Mouse (Mus musculus) urinary bladder, postnatal 14 days (tissue): Measurements from ENCODE around the gene Fbxw4.
"Not testable (repeated sequence)": the region's sequence is repeated elsewhere in the genome, so short reads cannot be mapped to it uniquely, and the experiment has no call there.

Experiments used
- DNase-seq: peaks from one replicate; pipeline ENCODE4 v3.0.0; 2021; ENCODE audit warnings: low spot score

Gene Fbxw4

DNA sequence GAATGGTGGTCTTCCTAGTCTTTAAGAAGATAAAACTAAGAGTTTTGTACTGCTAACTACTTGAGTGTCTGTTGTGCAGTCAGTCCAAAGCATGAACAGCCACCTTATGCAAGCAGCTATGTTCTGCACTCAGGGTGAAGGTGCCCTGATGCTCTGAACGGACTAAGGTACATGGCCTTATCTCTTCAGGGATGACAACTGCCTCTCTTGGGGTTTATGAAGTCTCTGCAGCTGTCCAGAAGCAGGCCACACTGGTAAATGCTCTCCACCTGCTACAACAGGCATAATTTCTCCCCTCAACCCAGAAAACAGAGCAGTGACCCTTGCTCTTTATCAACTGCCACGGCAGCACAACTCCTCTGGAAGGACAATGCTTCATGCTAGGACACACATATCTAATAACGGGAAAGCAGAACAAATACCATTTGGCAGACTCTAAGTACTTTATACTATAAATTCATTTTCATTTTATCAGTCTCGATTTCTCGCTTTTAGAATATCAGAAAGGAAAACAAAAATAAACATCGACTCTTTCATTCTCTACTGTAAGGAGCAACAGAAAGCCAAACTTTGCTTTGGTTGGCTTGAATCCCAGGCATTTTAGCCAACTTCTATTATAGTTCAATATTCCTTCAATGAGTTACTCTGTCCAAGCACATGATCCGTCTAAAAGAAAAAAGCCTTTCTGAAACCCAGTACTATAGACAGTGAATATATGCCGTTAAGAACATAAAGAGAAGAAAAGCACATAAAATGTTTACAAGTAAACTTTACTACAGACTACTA is 3.1 kb downstream of the Fbxw4 start:
- no peak for DNase-seq

- DNase-seq, result no peak
These were observed 4.2 kb downstream of the Fbxw4 start for GRCm38 (mm10) chr19:45655870-45656269.

- DNase-seq, result no peak
These were observed 6.1 kb downstream of the Fbxw4 start for GRCm38 (mm10) chr19:45653986-45654385.

DNA sequence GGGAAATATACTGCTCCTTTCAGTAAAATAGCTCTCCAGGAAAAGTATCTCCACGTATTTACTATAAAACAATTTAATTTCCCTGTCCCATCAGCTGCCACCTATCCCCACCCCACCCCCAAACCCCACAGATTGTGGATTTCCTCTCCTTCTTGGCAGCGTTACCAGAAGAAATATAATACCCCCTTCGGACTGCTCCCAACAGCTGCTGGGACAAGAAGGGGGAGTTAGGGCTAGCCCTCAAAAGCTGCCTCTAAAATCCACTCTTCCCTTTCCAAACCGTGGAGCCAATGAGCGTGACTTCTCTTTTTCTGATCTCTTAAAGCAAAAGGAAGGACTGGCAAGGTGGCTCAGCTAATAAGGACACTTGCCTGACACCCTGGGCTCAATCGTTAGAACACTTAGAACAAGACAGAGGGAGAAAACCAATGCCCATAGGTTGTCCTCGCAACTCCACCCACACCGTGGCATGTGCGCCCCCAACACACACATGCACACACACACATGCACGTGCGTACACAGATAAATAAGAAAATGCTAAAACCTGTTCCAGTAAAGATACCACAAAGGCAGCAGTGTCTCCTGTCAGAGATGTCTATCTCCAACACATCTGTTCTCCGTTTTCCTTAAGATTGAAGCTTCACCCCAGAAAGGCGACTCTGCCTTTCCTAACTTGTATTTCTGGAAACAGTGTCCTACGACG is 7.7 kb downstream of the Fbxw4 start:
- no peak for DNase-seq

DNA sequence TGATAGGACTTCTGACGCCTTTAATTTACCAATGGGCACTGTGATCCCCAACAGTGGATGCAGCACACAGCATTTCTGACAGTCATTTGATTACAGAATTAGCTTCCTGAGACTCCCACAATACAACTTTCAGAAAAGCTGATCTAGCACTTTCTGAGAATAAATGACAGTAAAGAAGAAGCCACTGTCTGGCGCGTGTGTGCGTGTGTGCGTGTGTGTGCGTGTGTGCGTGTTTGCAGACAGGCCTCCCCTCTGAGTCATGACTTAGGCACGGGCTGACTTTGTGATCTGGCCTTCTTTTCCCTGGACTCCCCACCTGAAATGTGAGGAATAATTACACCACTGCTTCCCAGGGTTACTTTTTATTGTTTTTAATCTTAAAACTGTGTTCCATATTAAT is 8.6 kb downstream of the Fbxw4 start:
- DNase-seq, result peak; percentile 21

GRCm38 (mm10) chr19:45649776-45650175 is 10.3 kb downstream of the Fbxw4 start:
- DNase-seq, result no peak

- DNase-seq, result not testable (repeated sequence)
These were observed 11.6 kb downstream of the Fbxw4 start for GRCm38 (mm10) chr19:45648469-45648868.

- no peak for DNase-seq
These were observed 13.2 kb downstream of the Fbxw4 start for GRCm38 (mm10) chr19:45646866-45647265.

DNA sequence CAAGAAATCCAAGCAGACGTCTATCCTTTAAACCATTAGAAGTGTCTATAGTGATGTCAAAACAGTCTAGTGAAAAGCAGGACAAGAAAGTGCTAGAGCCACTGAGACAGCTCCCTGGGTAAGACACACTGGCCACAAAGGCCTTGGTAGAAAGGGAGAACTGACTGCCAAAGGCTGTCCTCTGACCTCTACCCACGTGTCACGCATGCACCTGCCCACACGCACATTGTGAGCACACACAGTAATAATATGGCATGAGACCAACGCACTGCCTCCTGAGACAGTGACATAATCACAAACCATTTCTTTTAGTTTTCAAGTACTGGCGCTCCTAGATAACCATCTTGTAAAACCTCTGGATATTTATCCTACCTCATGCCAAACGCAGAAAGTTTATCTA is 19.4 kb downstream of the Fbxw4 start:
- DNase-seq, result no peak

- DNase-seq, result no peak
These were observed 24.2 kb downstream of the Fbxw4 start for GRCm38 (mm10) chr19:45635960-45636359.

DNA sequence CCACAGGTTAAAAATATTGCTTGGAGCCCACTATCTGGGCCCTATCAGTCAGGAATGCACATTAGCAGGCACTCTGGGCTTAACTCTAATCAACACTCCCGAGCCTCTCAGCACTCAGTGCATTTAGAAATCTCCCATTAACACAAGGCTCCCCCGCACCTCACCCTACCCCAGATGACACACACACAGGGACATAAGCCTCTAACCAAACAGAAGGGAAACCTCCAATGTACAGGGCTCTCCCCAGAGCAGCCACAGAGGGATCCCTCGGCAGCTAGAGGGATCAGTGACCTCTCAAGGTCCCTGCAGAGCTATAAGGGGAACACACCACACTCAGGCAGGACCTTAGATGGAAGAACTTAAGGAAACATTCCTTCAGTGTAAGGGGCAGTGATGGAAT is 28.5 kb downstream of the Fbxw4 start:
- DNase-seq, result no peak

- no peak for DNase-seq
These were observed 29.2 kb downstream of the Fbxw4 start for GRCm38 (mm10) chr19:45630953-45631352.

DNA sequence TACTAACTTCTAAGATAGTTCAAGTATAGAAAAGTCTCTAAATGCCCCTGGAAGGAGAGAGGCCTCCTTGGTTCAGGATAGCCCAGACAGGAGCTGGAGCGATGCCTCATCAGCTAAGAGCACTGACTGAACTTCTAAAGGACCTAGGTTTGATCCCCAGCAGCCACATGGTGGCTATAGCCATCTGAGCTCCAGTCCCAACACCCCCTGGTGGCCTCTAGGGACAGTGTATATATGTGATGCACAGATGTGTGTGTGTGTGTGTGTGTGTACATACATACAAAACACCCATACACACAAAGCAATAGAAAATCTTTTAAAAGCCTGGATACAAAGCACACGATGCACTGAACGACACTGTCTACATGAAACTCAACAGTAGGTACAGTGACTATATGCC is 30.9 kb downstream of the Fbxw4 start:
- no peak for DNase-seq

DNA sequence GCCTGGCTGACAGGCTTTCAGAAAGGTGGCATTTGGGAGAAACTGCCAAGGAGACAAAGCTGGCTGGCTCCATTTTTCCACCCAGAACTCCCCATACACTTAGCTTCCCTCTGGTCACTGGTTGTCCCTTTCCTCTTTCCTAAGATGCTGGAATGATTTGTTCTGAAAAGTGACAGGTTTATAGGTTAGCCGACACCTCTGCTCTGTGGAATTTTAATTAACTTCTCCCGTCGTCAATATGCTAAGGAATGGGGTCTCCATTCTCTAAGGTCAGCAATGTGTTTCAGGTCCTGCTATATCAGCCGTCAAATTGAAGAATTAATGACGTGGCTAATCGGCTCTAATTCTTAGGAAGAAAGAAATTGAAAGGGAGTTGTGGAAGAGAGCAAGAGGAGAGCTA is 31.5 kb downstream of the Fbxw4 start:
- DNase-seq, result no peak

DNA sequence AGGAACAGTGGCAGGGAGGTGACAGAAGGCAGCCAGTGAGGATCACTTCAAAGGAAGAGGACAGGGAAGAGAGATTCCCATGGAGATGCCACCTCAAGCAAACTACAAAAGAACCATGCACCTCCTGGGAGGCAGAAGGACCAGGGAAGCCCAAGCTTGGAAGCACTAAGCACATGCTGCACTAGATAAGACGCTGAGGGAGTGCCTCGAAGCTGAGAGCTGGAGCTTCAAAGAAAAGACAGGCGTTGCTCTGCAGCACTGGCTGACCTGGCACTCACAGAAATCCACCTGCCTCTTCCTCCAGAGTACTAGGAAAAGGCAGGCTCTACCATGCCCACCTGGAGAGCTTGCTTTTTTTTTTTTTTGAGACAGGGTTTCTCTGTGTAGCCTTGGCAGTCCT is 33.1 kb downstream of the Fbxw4 start:
- no peak for DNase-seq

- DNase-seq, result no peak
These were observed 36.4 kb downstream of the Fbxw4 start for GRCm38 (mm10) chr19:45623710-45624109.

DNA sequence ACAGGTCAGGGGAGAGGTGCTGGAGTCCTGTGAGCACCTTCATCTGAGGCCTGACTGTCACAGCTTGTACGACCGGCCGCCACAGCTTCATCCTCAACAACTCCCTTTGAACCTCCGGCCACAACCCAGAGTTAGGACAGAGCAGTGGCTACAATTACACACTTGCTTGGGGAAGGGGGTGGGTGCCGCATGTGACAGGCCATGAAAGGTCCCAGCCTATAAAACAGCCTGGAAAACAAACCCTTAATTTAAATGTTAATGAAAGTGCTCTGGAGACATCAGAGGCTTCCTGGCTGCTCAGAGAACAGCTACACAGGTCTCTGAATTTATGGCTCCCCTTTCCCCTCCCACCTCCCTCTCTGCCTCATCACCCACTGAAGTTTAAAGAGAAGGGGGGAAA is 38.0 kb downstream of the Fbxw4 start:
- DNase-seq, result no peak

- no peak for DNase-seq
These were observed 39.1 kb downstream of the Fbxw4 start for GRCm38 (mm10) chr19:45621061-45621460.

- DNase-seq, result no peak
These were observed 40.2 kb downstream of the Fbxw4 start for GRCm38 (mm10) chr19:45619744-45620501.

DNA sequence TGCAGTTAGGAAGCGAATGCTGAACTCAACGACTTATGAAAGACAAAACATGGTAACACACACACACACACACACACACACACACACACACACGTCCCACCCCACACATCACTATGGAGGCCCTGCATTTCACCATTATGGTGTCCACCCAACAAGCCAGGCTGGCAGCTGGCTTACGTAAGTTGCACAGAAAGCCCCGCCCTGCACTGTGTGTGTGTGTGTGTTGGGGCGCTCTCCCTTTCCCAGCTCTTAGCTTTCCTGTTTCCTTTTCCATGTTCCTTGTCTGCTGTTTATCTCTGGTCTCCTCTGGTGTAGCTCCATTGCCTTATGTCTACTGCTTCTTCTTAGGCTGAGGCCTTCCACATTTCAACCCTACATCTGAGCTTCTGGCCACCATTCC is 41.9 kb downstream of the Fbxw4 start:
- no peak for DNase-seq

DNA sequence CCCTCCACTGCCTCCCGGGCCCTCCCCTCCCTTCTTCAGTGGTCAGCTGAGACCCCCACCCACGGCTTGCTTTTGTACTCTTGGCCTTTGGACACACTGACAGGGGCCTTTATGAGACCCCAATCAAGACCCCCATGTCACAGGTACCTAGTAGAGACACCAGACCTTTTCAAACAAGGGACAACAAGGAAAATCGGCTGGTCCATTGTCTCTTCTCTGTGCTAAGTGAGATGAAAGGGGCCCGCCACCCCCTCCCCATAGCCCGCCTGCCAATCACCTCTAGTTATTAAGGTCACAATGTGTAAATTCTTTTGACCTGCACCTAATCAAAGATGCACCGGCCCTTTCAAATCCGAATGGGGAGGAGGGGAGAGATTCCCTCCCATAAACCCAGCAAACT is 43.4 kb downstream of the Fbxw4 start:
- DNase-seq, result no peak

- DNase-seq, result no peak
These were observed 43.9 kb downstream of the Fbxw4 start for GRCm38 (mm10) chr19:45616214-45616518.
